Comparison of ENCODE assay signal across 9 mouse cellular contexts in genomic region chr1:167942037-167942470, GRCm38 (mm10).
DNase-seq lines count a peak whose midpoint lies in the region; ATAC-seq and TF ChIP-seq lines count a peak whose summit lies in the region.
"Had no signal": no experiment of that assay in that cellular context is flagged by ENCODE, and none has a peak within 500 bp of the region (broad histone marks: within the 10 kb centered on the region; RNA-seq: fewer than 3 reads in every experiment).

No protein-coding gene starts in this region.

- H3K27ac ChIP-seq in intestine, embryonic 14.5 days (ENCODE audit: low read depth), result no peak overlapping the region
- H3K27ac ChIP-seq in intestine, embryonic 16.5 days (ENCODE audit: low read length), result no peak overlapping the region
- H3K27ac ChIP-seq in MEL (ENCODE audit: control insufficient read depth, low read depth, low read length), result no peak overlapping the region
- H3K27ac ChIP-seq in lung, embryonic 16.5 days (ENCODE audit: low read length), result peak overlapping the region; percentile 9; the same call in 1 of the 2 replicates
- H3K27ac ChIP-seq: embryonic facial prominence, embryonic 13.5 days had no signal

- peak; percentile 60 for DNase-seq in intestine, embryonic 14.5 days (ENCODE audit: low spot score)
- peak; percentile 13 for DNase-seq in MEL (ENCODE audit: low read depth, low spot score)
- peak; percentile 56 for DNase-seq in brain, embryonic 18.5 days (ENCODE audit: low read depth, low spot score)
- no peak for DNase-seq in layer of hippocampus, adult 9-11 months
- DNase-seq in thymus, postnatal 10 days (ENCODE audit: low spot score in 2 of 2), result no peak

- peak; percentile 36 for TF ChIP-seq RAD21 in MEL (IDR thresholded peaks at IDR 0.05; ENCODE audit: low read depth, low read length)

- WGBS in intestine, embryonic 14.5 days, result 43% methylated on average over 8 of the region's 8 CpGs
- 40% methylated on average over 8 of the region's 8 CpGs for WGBS in intestine, embryonic 16.5 days
- WGBS in lung, embryonic 16.5 days, result 31% methylated on average over 8 of the region's 8 CpGs

- H3K79me2 ChIP-seq in MEL (ENCODE audit: control insufficient read depth, insufficient read depth, low read length, poor library complexity), result no peaks in the 10 kb centered on the region

- TF ChIP-seq CTCF in MEL (IDR thresholded peaks at IDR 0.05 in 2 of 3, conservative IDR thresholded peaks at IDR 0.05 in 1 of 3; ENCODE audit: control insufficient read depth in 1 of 3, insufficient read depth in 1 of 3, low read depth in 2 of 3, low read length in 3 of 3, poor library complexity in 1 of 3, severe bottlenecking in 1 of 3), result peak in 2 of 3 experiments; percentile 26 to 33; a peak in 3 of 6 replicates

- no peak overlapping the region for H3K4me3 ChIP-seq in intestine, embryonic 14.5 days (ENCODE audit: low read depth, low read length)
- no peak overlapping the region for H3K4me3 ChIP-seq in intestine, embryonic 16.5 days (ENCODE audit: low read length)
- H3K4me3 ChIP-seq in MEL (ENCODE audit: control insufficient read depth in 1 of 2, insufficient read depth in 1 of 2, low read depth in 2 of 2, low read length in 2 of 2), result no peak overlapping the region
- H3K4me3 ChIP-seq in lung, embryonic 16.5 days (ENCODE audit: low read length), result no peak overlapping the region
- H3K4me3 ChIP-seq: embryonic facial prominence, embryonic 13.5 days had no signal

- no peak for TF ChIP-seq POLR2A in MEL (IDR thresholded peaks at IDR 0.05; ENCODE audit: control insufficient read depth in 1 of 2, insufficient read depth in 1 of 2, low read depth in 1 of 2, low read length in 2 of 2, poor library complexity in 1 of 2)

- no peak for ATAC-seq in intestine, embryonic 14.5 days (replicated peaks; ENCODE audit: low FRiP score, low TSS enrichment, low read depth)
- no peak; the same call in 1 of the 2 replicates for ATAC-seq in intestine, embryonic 16.5 days
- peak; percentile 57 for ATAC-seq in lung, embryonic 16.5 days (ENCODE audit: low read depth)
- no peak for ATAC-seq in monocyte, adult 5-6 weeks (replicated peaks; ENCODE audit: insufficient number of reproducible peaks, low FRiP score, low TSS enrichment, poor library complexity, severe bottlenecking)

- H3K4me2 ChIP-seq in intestine, embryonic 14.5 days (ENCODE audit: low read length), result no peak overlapping the region
- no peak overlapping the region for H3K4me2 ChIP-seq in intestine, embryonic 16.5 days (ENCODE audit: low read depth, low read length)
- H3K4me2 ChIP-seq in lung, embryonic 16.5 days (ENCODE audit: low read depth, low read length), result no peak overlapping the region
- H3K4me2 ChIP-seq: embryonic facial prominence, embryonic 13.5 days had no signal

- H3K4me1 ChIP-seq in intestine, embryonic 14.5 days (replicated peaks; ENCODE audit: control insufficient read depth, insufficient read depth, low read length), result no peaks in the 10 kb centered on the region
- H3K4me1 ChIP-seq in intestine, embryonic 16.5 days (ENCODE audit: control insufficient read depth, insufficient read depth, low read length), result no peaks in the 10 kb centered on the region
- H3K4me1 ChIP-seq in MEL (ENCODE audit: control insufficient read depth in 1 of 2, insufficient read depth in 2 of 2, low read length in 2 of 2), result no peaks in the 10 kb centered on the region
- H3K4me1 ChIP-seq in lung, embryonic 16.5 days (replicated peaks; ENCODE audit: control insufficient read depth, insufficient read depth, low read length), result peaks cover 2% of the 10 kb centered on the region; the same call in 1 of the 2 replicates
- H3K4me1 ChIP-seq: embryonic facial prominence, embryonic 13.5 days had no signal

- no peaks in the 10 kb centered on the region for H3K27me3 ChIP-seq in intestine, embryonic 14.5 days (replicated peaks; ENCODE audit: control insufficient read depth, insufficient read depth, low read length)
- no peaks in the 10 kb centered on the region for H3K27me3 ChIP-seq in intestine, embryonic 16.5 days (replicated peaks; ENCODE audit: control insufficient read depth, insufficient read depth, low read length)
- no peaks in the 10 kb centered on the region for H3K27me3 ChIP-seq in MEL (ENCODE audit: control insufficient read depth in 1 of 2, insufficient read depth in 2 of 2, low read length in 2 of 2)
- H3K27me3 ChIP-seq in lung, embryonic 16.5 days (ENCODE audit: control insufficient read depth, insufficient read depth, low read depth, low read length), result no peaks in the 10 kb centered on the region

- no peak overlapping the region for H3K9ac ChIP-seq in intestine, embryonic 14.5 days (ENCODE audit: low read length)
- no peak overlapping the region for H3K9ac ChIP-seq in intestine, embryonic 16.5 days (ENCODE audit: low read depth, low read length)
- no peak overlapping the region for H3K9ac ChIP-seq in MEL (ENCODE audit: control insufficient read depth, low read depth, low read length, poor library complexity, severe bottlenecking)
- no peak overlapping the region for H3K9ac ChIP-seq in lung, embryonic 16.5 days (ENCODE audit: low read length)
- H3K9ac ChIP-seq: embryonic facial prominence, embryonic 13.5 days had no signal

- H3K36me3 ChIP-seq in intestine, embryonic 14.5 days (ENCODE audit: control insufficient read depth, insufficient read depth, low read length), result no peaks in the 10 kb centered on the region
- no peaks in the 10 kb centered on the region for H3K36me3 ChIP-seq in intestine, embryonic 16.5 days (ENCODE audit: control insufficient read depth, insufficient read depth, low read length)
- no peaks in the 10 kb centered on the region for H3K36me3 ChIP-seq in MEL (ENCODE audit: control insufficient read depth in 1 of 2, insufficient read depth in 2 of 2, low read length in 2 of 2)
- H3K36me3 ChIP-seq in lung, embryonic 16.5 days (ENCODE audit: control insufficient read depth, insufficient read depth, low read length), result no peaks in the 10 kb centered on the region
- H3K36me3 ChIP-seq: embryonic facial prominence, embryonic 13.5 days had no signal

- H3K9me3 ChIP-seq in intestine, embryonic 14.5 days (ENCODE audit: control insufficient read depth, low read length), result no peaks in the 10 kb centered on the region
- H3K9me3 ChIP-seq in intestine, embryonic 16.5 days (ENCODE audit: control insufficient read depth, low read length), result no peaks in the 10 kb centered on the region
- H3K9me3 ChIP-seq in MEL (replicated peaks; ENCODE audit: insufficient read depth, low read length), result no peaks in the 10 kb centered on the region
- no peaks in the 10 kb centered on the region for H3K9me3 ChIP-seq in lung, embryonic 16.5 days (ENCODE audit: control insufficient read depth, low read length)
- H3K9me3 ChIP-seq: embryonic facial prominence, embryonic 13.5 days had no signal

- no peak for TF ChIP-seq EP300 in MEL (IDR thresholded peaks at IDR 0.05; ENCODE audit: low read depth in 1 of 2, low read length in 2 of 2)

TF ChIP-seq in MEL, 35 proteins besides CTCF, POLR2A, EP300 and RAD21:
- 0 out of 2 replicates have a peak, but pooled peaks have one; percentile 23 for TF ChIP-seq ZC3H11A (IDR thresholded peaks at IDR 0.05; ENCODE audit: low read depth, low read length)
- no peak for TF ChIP-seq E2F4 (IDR thresholded peaks at IDR 0.05; ENCODE audit: borderline replicate concordance, low read depth, low read length)
- peak; percentile 26; the same call in 1 of the 2 replicates for TF ChIP-seq SMC3 (IDR thresholded peaks at IDR 0.05; ENCODE audit: low read depth, low read length)

Comparison
In these comparisons a context has a peak if more than half of its experiments do, and no peak if none do; other contexts are left out.
1. DNase-seq: peak in intestine, embryonic 14.5 days (single experiment), MEL (single experiment) and brain, embryonic 18.5 days (single experiment); none in layer of hippocampus, adult 9-11 months (single experiment) and thymus, postnatal 10 days (0 of 2).